Mouse (Mus musculus): ENCODE data around the gene Set. TPM values are rescaled to one million over a fixed set of nuclear protein-coding genes. Genes with fewer than 3 reads are reported as not detected.

The Set gene
- total RNA-seq, 2 experiments from 2014 or later, result 160 to 634 TPM

- ATAC-seq (ENCODE audit: poor library complexity, severe bottlenecking), result peak; percentile 11; the same call in 1 of the 2 replicates
These were observed 4.3 kb downstream of the Set start for GRCm38 (mm10) chr2:30061215-30062166.

DNA sequence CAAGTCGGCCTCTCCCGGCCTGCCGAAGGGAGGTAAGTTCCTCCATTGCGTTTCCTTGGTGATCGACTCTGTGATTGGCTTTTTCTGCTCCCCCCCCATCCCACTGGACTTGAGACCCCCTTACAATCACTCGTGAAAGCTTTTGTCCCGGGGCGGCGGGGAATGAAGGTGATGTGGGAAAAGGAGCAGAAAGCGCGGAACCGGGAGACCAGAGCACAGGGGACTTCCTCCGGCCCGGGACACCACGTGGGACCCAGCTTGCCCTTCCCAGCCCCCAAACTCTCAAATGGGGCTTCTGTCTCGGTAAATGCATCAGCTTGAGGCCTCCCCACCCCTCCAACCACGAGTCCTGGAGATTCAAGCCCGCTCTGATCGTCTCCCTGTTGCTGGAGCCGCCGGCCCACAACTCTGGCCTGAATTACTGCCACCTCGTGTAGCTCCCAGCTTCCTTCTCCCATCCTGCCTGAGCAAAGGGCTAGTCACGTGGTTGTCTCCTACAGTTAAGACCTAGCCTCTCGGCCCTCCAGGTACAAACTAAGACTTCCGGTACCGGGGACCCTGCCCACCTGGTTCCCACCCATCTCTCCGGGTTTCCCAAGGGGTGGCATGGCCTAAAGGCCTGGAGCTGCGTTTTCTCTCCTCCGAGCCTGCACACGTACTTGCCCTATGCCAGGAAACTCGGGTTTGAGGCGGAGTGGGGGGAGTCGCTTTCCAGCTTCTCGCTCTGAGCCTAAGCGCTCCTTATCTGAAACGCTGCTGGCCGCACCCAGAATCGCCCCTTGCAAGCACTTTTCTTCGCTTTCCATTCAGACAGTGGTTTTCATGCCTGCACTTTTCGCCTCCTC is 5.3 kb downstream of the Set start:
- ATAC-seq (ENCODE audit: poor library complexity, severe bottlenecking), result peak; percentile 45

GRCm38 (mm10) chr2:30063235-30063634 is 6.1 kb downstream of the Set start:
- no peak for ATAC-seq (ENCODE audit: poor library complexity, severe bottlenecking)

DNA sequence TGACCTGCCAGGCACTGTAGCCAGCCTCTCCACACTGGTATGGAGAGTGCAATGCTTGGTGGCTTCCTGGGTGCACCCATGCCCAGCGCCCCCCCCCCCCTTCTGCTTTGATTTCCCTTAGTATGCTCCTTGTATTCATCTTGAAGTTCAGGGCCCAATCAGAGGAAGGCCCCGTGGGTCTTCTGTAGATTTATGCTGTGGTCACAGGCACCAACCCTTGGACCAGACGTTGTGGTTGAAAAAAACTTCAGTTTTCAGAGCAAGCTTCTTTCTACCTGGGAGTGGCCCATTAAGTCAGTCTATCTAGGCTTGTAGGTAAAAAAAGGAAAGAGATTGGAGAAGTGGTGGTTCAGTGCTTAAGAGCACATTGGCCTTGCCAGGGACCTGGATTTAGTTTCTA is 6.6 kb downstream of the Set start:
- no peak for ATAC-seq (ENCODE audit: poor library complexity, severe bottlenecking)

DNA sequence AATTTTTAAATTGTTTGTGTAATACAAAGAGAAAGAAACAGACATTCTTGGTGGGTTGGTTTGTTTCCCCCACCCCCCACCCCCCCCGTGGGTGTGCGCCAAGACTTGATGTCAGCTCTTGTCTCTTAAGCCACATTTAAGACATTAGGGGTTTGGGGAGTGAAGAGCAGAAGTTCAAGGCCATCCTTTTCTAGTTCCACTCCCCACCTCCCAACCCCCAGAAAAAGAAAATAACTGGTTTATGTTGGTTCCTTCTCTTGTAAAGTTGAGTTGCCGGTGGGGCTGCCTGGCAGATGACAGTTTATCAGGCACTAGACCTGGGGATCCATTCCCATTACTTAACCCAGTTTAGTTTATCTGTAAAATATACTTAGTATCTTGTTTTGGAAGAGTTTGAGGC is 7.1 kb downstream of the Set start:
- no peak for ATAC-seq (ENCODE audit: poor library complexity, severe bottlenecking)

- peak; percentile 82 for ATAC-seq (ENCODE audit: poor library complexity, severe bottlenecking)
These were observed 9.1 kb downstream of the Set start for GRCm38 (mm10) chr2:30066046-30066901.

- ATAC-seq (ENCODE audit: poor library complexity, severe bottlenecking), result no peak
These were observed 10.1 kb downstream of the Set start for GRCm38 (mm10) chr2:30067031-30067888.

GRCm38 (mm10) chr2:30067962-30068361 is 10.8 kb downstream of the Set start:
- no peak for ATAC-seq (ENCODE audit: poor library complexity, severe bottlenecking)

GRCm38 (mm10) chr2:30072875-30073274 is 15.7 kb downstream of the Set start:
- ATAC-seq (ENCODE audit: poor library complexity, severe bottlenecking), result no peak

- ATAC-seq (ENCODE audit: poor library complexity, severe bottlenecking), result no peak
These were observed 16.1 kb downstream of the Set start for GRCm38 (mm10) chr2:30073285-30073684.

- no peak for ATAC-seq (ENCODE audit: poor library complexity, severe bottlenecking)
These were observed 18.4 kb downstream of the Set start for GRCm38 (mm10) chr2:30075625-30076024.

DNA sequence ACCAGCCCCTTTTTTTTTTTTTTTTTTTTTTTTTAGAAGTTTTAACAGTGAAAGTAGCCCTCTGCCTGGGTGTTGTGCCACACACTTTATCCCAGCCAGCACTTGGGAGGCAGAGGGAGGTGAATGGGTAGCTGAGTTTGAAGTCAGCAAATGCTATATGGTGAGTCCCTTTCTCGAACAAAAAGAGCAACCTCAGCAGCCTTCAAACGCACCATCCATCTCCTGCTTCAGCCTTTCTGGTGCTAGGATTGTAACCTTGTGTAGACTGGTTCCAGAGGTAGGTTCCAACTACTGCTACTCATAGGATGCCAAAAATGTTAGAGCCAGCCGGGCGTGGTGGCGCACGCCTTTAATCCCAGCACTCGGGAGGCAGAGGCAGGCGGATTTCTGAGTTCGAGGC is 19.3 kb downstream of the Set start:
- no peak for ATAC-seq (ENCODE audit: poor library complexity, severe bottlenecking)

DNA sequence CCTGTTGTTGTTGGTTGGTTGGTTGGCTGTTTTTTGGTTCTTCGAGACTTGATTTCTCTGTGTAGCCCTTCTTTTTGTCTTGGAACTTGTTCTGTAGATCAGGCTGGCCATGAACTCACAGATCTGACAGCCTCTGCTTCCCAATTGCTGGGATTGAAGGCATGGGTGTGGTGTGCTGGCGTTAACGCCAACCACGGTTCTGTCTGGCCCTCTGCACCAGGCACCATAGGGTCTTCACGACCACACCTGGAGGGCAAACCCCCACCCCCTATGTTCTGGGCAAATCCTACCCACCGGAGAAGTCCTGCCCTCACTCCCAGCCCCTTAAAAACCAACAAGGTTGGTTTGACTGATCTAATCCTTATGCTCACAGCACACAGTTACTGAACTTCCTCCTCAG is 19.8 kb downstream of the Set start:
- peak; percentile 50 for ATAC-seq (ENCODE audit: poor library complexity, severe bottlenecking)

DNA sequence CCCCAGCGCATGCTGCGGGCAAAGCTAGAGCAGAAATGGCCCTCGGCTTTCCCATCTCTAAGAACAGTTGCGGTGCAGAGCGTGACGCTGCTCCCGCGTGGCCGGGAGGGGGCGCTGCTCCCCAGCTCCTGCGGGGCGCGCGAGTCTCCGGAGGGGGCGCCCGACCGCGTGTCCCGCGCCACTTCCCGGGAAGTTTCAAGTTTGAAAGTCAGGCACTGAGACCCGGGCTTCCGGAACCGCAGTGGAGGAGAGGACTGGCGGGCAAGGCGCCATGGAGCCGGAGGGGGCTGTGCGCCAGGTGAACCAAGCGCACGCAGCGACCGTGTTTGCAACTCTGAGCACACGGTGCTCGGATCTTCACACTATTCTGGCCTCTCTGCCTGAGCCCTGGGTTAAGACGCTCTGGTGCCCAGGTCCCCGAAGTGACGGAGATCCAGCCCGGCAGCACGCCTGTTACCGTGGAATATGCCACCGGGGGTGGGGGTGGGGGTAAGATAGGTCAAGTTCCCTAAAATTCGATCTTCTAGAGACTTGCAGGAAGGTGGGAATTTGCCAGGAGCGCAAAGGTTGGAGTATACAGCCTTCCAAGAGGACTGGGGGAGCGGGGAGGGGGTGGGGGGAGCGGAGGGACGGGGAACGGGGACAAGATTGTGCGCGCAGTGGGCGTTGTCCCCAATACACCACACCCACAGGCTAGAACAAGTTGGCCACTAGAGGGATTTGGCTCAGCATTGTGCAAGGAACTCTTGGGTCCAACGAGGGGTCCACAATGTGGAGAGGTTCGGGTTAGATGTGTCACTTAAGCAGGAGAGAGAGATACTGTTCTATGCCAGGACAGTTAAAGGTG is 20.5 kb downstream of the Set start, which contains the start of gene Pkn3:
Gene Pkn3, plus strand, starts transcription at position 183 of the 847 bp plus-strand sequence.
- peak; percentile 94 for ATAC-seq (ENCODE audit: poor library complexity, severe bottlenecking)

- ATAC-seq (ENCODE audit: poor library complexity, severe bottlenecking), result peak; percentile 31
These were observed 21.2 kb downstream of the Set start for GRCm38 (mm10) chr2:30078349-30078712.

- no peak for ATAC-seq (ENCODE audit: poor library complexity, severe bottlenecking)
These were observed 21.6 kb downstream of the Set start for GRCm38 (mm10) chr2:30078760-30079159.

DNA sequence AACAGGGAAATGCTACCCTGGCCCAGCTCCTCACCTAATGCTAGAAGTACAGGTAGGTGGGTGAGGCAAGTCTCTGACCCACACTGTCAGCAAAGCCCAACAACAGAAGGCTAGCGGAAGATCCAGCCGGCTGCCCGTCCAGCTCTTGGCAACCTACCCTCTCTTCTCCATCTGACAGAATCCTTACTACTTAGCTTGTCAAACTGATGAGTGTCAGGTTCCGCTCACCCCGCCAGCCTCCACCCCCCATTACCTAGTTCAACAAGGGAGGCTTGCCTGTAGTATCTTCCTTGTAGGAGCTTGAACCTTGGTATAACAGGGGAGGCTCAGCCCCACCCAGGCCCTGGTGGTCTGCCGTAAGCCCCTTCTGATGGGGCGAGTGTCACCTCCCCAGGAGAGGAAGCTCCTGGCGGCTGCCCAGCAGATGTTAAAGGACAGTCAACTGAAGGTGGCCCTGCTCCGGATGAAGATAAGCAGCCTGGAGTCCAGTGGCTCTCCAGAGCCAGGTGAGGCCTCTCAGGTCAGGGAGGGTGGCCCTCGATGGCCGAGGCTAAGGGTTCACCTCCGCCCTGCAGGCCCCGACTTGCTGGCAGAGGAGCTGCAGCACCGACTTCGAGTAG is 23.1 kb downstream of the Set start:
- no peak for ATAC-seq (ENCODE audit: poor library complexity, severe bottlenecking)

- ATAC-seq (ENCODE audit: poor library complexity, severe bottlenecking), result peak; percentile 68
These were observed 26.9 kb downstream of the Set start for GRCm38 (mm10) chr2:30084113-30084512.

All from megakaryocyte, adult 5-6 weeks (primary cell).